Mouse (Mus musculus): ENCODE results near the gene Lmo7.

Lmo7 gene

GRCm38 (mm10) chr14:101839771-101840731, 110.3 kb downstream of the Lmo7 start:
- DNase-seq = peak; percentile 72

GRCm38 (mm10) chr14:101841271-101841670, 111.5 kb downstream of the Lmo7 start:
- no peak for DNase-seq

GRCm38 (mm10) chr14:101842521-101842920, 112.8 kb downstream of the Lmo7 start:
- DNase-seq = peak; percentile 49

- no peak for DNase-seq
Observed at GRCm38 (mm10) chr14:101843443-101843842, 113.7 kb downstream of the Lmo7 start.

GRCm38 (mm10) chr14:101844467-101844866, 114.7 kb downstream of the Lmo7 start:
- DNase-seq = no peak

- no peak for DNase-seq
Observed at GRCm38 (mm10) chr14:101846097-101846882, 116.5 kb downstream of the Lmo7 start.

GRCm38 (mm10) chr14:101847520-101847919, 117.8 kb downstream of the Lmo7 start:
- DNase-seq = no peak

- DNase-seq = peak; percentile 77
Observed at GRCm38 (mm10) chr14:101852584-101853195, 122.9 kb downstream of the Lmo7 start.

- no peak for DNase-seq
Observed at GRCm38 (mm10) chr14:101853207-101853606, 123.5 kb downstream of the Lmo7 start.

GRCm38 (mm10) chr14:101853722-101854121, 124.0 kb downstream of the Lmo7 start:
- DNase-seq = peak; percentile 81

GRCm38 (mm10) chr14:101854226-101854625, 124.5 kb downstream of the Lmo7 start:
- no peak for DNase-seq

GRCm38 (mm10) chr14:101859305-101859886, 129.6 kb downstream of the Lmo7 start:
- peak; percentile 95 for DNase-seq

- DNase-seq = no peak
Observed at GRCm38 (mm10) chr14:101862088-101862487, 132.3 kb downstream of the Lmo7 start.

GRCm38 (mm10) chr14:101867071-101867733, 137.4 kb downstream of the Lmo7 start:
- DNase-seq = no peak

- peak; percentile 50 for DNase-seq
Observed at GRCm38 (mm10) chr14:101869145-101869544, 139.4 kb downstream of the Lmo7 start.

GRCm38 (mm10) chr14:101869661-101870060, 139.9 kb downstream of the Lmo7 start:
- DNase-seq = no peak

GRCm38 (mm10) chr14:101870171-101870902, 140.6 kb downstream of the Lmo7 start:
- no peak for DNase-seq

GRCm38 (mm10) chr14:101872846-101873245, 143.1 kb downstream of the Lmo7 start:
- peak; percentile 60 for DNase-seq

- DNase-seq = no peak
Observed at GRCm38 (mm10) chr14:101878346-101879049, 148.7 kb downstream of the Lmo7 start.

- DNase-seq = no peak
Observed at GRCm38 (mm10) chr14:101879050-101879694, 149.4 kb downstream of the Lmo7 start.

Measured in kidney, adult 9 months (tissue).